Mouse (Mus musculus) liver, adult 2 months (tissue): ENCODE results near the gene Slc27a3.

Experiments
- CTCF ChIP-seq: fragments of 200-500 bp; IDR thresholded peaks from 2 replicates; pipeline ENCODE4 v1.5.1; 2011; ENCODE audit warnings: low read depth, low read length, control low read depth
- POLR2A ChIP-seq: fragments of 200-500 bp; IDR thresholded peaks from 2 replicates; pipeline ENCODE4 v1.6.1; 2011; ENCODE audit warnings: low read length, control low read depth; ENCODE audit not compliant: insufficient read depth; ENCODE audit errors: extremely low read depth

DNA sequence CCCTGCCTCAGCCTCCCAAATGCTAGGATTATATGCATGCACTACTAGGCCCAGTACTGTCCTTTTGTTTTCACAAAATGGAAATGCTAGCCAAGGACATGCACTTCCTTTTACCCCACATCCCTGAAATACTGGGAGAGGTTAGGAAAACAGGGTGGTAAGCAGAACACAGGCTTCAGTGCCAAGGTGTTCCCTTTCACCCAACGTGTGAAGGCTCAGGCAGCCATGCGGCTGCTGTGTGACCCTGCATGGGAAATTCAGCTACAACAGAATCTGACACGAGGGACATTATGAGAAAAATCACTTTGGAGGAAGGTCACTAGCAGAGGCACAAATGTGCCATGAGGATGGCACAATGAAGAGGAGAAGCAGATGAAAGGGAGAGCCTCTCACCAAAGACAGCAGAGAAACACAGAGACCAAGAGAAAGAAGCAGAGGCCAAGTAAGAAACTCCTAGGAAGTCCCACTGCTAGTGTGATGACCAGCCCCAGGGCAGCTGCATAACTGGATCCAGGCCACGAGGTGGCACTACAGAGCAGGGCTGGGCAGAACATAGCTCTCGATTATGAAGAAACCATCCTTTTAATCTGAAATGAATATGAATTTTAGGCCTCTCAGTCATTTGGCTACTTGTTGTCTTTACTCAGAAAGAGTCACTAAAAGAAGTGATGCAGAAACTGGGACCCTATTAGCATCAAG lies 22.7 kb upstream of the Slc27a3 start:
- TF ChIP-seq CTCF: peak; percentile 95
- no peak for TF ChIP-seq POLR2A
